Mouse (Mus musculus) liver (tissue): ENCODE data around the gene Ptpre.
A peak's percentile ranks its signal among the peaks of the same experiment; 100 is the strongest.

Experiments
- DNase-seq: peaks from one replicate; pipeline ENCODE4 v3.0.0-alpha.2; 2020; ENCODE audit warnings: mixed read lengths

The Ptpre gene

GRCm38 (mm10) chr7:135698362-135698761, 161.1 kb downstream of the Ptpre start:
- DNase-seq = no peak

GRCm38 (mm10) chr7:135699351-135699750, 162.1 kb downstream of the Ptpre start:
- DNase-seq = peak; percentile 2

- no peak for DNase-seq
Measured at GRCm38 (mm10) chr7:135703600-135704148, 166.4 kb downstream of the Ptpre start.

- DNase-seq = no peak
Measured at GRCm38 (mm10) chr7:135704251-135704650, 167.0 kb downstream of the Ptpre start.

GRCm38 (mm10) chr7:135705083-135705482, 167.8 kb downstream of the Ptpre start:
- no peak for DNase-seq

- DNase-seq = no peak
Measured at GRCm38 (mm10) chr7:135705753-135706152, 168.5 kb downstream of the Ptpre start.

GRCm38 (mm10) chr7:135710702-135711101, 173.4 kb downstream of the Ptpre start:
- DNase-seq = no peak

GRCm38 (mm10) chr7:135712534-135712933, 175.3 kb downstream of the Ptpre start:
- no peak for DNase-seq

- no peak for DNase-seq
Measured at GRCm38 (mm10) chr7:135713326-135713725, 176.0 kb downstream of the Ptpre start.

- no peak for DNase-seq
Measured at GRCm38 (mm10) chr7:135715166-135715565, 177.9 kb downstream of the Ptpre start.

GRCm38 (mm10) chr7:135715642-135716444, 178.6 kb downstream of the Ptpre start, which contains the start of gene Mki67:
TSS of gene Mki67 (minus strand) at chr7:135716361.
- peak; percentile 60 for DNase-seq

- peak; percentile 97 for DNase-seq
Measured at GRCm38 (mm10) chr7:135716445-135716877, 179.2 kb downstream of the Ptpre start.

GRCm38 (mm10) chr7:135716968-135717557, 179.8 kb downstream of the Ptpre start:
- DNase-seq = no peak

- peak; percentile 80 for DNase-seq
Measured at GRCm38 (mm10) chr7:135721436-135721992, 184.2 kb downstream of the Ptpre start.

- DNase-seq = peak; percentile 66
Measured at GRCm38 (mm10) chr7:135722011-135722838, 184.9 kb downstream of the Ptpre start.

- no peak for DNase-seq
Measured at GRCm38 (mm10) chr7:135723672-135724341, 186.5 kb downstream of the Ptpre start.

- DNase-seq = no peak
Measured at GRCm38 (mm10) chr7:135726707-135727106, 189.4 kb downstream of the Ptpre start.

GRCm38 (mm10) chr7:135728038-135728437, 190.8 kb downstream of the Ptpre start:
- DNase-seq = no peak

GRCm38 (mm10) chr7:135734379-135734778, 197.1 kb downstream of the Ptpre start:
- DNase-seq = no peak

- DNase-seq = no peak
Measured at GRCm38 (mm10) chr7:135734911-135735646, 197.8 kb downstream of the Ptpre start.
